14 mouse cellular contexts compared by ENCODE assay signal in the genomic region with DNA sequence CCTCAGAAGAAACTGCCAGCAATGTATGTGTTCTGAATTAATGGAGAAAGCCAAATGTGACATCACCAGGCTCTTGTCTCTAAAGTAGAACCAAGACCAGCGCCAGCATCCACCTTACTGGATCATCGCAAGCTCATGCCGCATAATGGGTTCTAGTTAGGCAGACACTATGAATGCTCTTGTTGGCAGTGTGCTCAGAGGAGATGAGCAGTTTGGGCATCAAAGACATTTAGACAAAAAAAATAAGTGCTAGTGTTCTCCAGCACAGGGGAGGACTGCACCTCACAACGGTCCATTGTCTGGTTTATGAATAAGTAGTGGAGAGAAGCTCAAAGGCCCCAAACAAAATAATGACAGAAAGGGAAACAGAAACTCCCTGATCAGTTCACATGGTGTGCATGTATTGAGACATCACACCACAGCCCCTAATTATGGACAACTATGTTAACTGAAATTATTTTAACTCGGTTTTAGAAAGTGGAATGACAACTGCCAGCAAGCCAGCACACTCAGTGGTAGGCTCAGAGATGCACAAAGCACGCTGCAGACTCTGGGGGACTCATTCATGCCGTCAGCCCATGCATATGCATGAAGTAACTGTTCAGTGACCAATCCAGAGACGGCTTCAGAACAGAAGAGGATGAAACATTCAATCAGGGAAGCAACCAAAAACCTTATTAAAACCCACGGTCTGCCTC. TPM values are rescaled to one million over a fixed set of nuclear protein-coding genes. Genes with fewer than 3 reads are reported as not detected.
DNase-seq lines count a peak whose midpoint lies in the region; ATAC-seq and TF ChIP-seq lines count a peak whose summit lies in the region.
"Had no signal": no experiment of that assay in that cellular context is flagged by ENCODE, and none has a peak within 500 bp of the region (broad histone marks: within the 10 kb centered on the region; RNA-seq: fewer than 3 reads in every experiment).

No protein-coding gene starts in this region.

- intact Hi-C loops in left cerebral cortex, adult 2 months (cut with DNase I): no loop called here

- 37% methylated on average over 9 of the region's 9 CpGs for WGBS in hindbrain, embryonic 10.5 days
- WGBS in midbrain, embryonic 15.5 days: 18% methylated on average over 9 of the region's 9 CpGs

- no peak overlapping the region for H3K4me2 ChIP-seq in midbrain, embryonic 15.5 days
- H3K4me2 ChIP-seq: embryonic facial prominence, embryonic 15.5 days; heart, embryonic 15.5 days had no signal

- H3K4me3 ChIP-seq in left cerebral cortex, adult 2 months: no peak overlapping the region
- peak overlapping the region; percentile 18 for H3K4me3 ChIP-seq in hindbrain, embryonic 10.5 days
- H3K4me3 ChIP-seq in midbrain, embryonic 15.5 days: no peak overlapping the region
- H3K4me3 ChIP-seq: embryonic facial prominence, embryonic 15.5 days; heart, embryonic 15.5 days had no signal

- H3K36me3 ChIP-seq in hindbrain, embryonic 10.5 days: no peaks in the 10 kb centered on the region
- H3K36me3 ChIP-seq in midbrain, embryonic 15.5 days (replicated peaks): no peaks in the 10 kb centered on the region
- H3K36me3 ChIP-seq: embryonic facial prominence, embryonic 15.5 days; heart, embryonic 15.5 days had no signal

- no peak for DNase-seq in left cerebral cortex, adult 2 months (ENCODE audit: extremely low spot score in 1 of 2, low spot score in 2 of 2)
- DNase-seq in left cerebral cortex, adult 8-10 months (ENCODE audit: low spot score in 2 of 2): no peak
- peak; percentile 64 for DNase-seq in embryo, embryonic 10.5 days (ENCODE audit: low spot score)
- DNase-seq in hindbrain, embryonic 10.5 days (ENCODE audit: low spot score): peak; percentile 55
- no peak for DNase-seq in adrenal gland, postnatal 36 days
- no peak for DNase-seq in B cell, adult 2 months
- DNase-seq: adrenal gland, postnatal 25 days; kidney, adult 11 months; lung, postnatal 36 days had no signal

- H3K27ac ChIP-seq in left cerebral cortex, adult 2 months: peak overlapping the region; percentile 30; the same call in 1 of the 2 replicates
- peak overlapping the region; percentile 86 for H3K27ac ChIP-seq in hindbrain, embryonic 10.5 days
- peak overlapping the region; percentile 71 for H3K27ac ChIP-seq in midbrain, embryonic 15.5 days
- H3K27ac ChIP-seq: embryonic facial prominence, embryonic 15.5 days; heart, embryonic 15.5 days had no signal

- no peak overlapping the region for H3K9ac ChIP-seq in midbrain, embryonic 15.5 days
- H3K9ac ChIP-seq: embryonic facial prominence, embryonic 15.5 days; heart, embryonic 15.5 days had no signal

- no peaks in the 10 kb centered on the region for H3K9me3 ChIP-seq in hindbrain, embryonic 10.5 days
- H3K9me3 ChIP-seq in midbrain, embryonic 15.5 days: no peaks in the 10 kb centered on the region
- H3K9me3 ChIP-seq: embryonic facial prominence, embryonic 15.5 days; heart, embryonic 15.5 days had no signal

- peak; percentile 96 for ATAC-seq in midbrain, embryonic 15.5 days (replicated peaks)
- no peak for ATAC-seq in megakaryocyte progenitor cell, adult 5-6 weeks (replicated peaks; ENCODE audit: poor library complexity)
- ATAC-seq: CD4-positive, CD25-positive, alpha-beta regulatory T cell, adult 4 months had no signal

- TF ChIP-seq CTCF in left cerebral cortex, adult 2 months (IDR thresholded peaks at IDR 0.05): no peak

- no peaks in the 10 kb centered on the region for H3K27me3 ChIP-seq in hindbrain, embryonic 10.5 days (ENCODE audit: insufficient read depth, poor library complexity, severe bottlenecking)
- no peaks in the 10 kb centered on the region for H3K27me3 ChIP-seq in midbrain, embryonic 15.5 days (replicated peaks)
- H3K27me3 ChIP-seq: embryonic facial prominence, embryonic 15.5 days; heart, embryonic 15.5 days had no signal

- peaks cover 41% of the 10 kb centered on the region for H3K4me1 ChIP-seq in hindbrain, embryonic 10.5 days (replicated peaks)
- peaks cover 31% of the 10 kb centered on the region for H3K4me1 ChIP-seq in midbrain, embryonic 15.5 days

RNA-seq across cellular contexts. Expression of gene Cpeb4, which starts 25.1 kb away (rescaled TPM):
- total RNA-seq in left cerebral cortex, adult 2 months (2021): 100 to 1,000 TPM; 159 to 169 TPM
- total RNA-seq in left cerebral cortex, adult 8-10 months (2022): 100 to 1,000 TPM; 139 to 172 (median 151) TPM
- polyA plus RNA-seq in hindbrain, embryonic 10.5 days (2016; fragmentation: Nextera tagmentation; extraction: Ambion mirVana): 5.4 and 6.0 TPM in 2 replicates
- polyA plus RNA-seq in midbrain, embryonic 15.5 days (2015; fragmentation: Nextera tagmentation; extraction: Ambion mirVana): 16.5 and 17.3 TPM in 2 replicates
- 100 to 1,000 TPM; 136 to 373 TPM for total RNA-seq in adrenal gland, postnatal 36 days (2021)
- 9.4 and 15.3 TPM in 2 replicates for total RNA-seq in megakaryocyte progenitor cell, adult 5-6 weeks (2015)
- 7.7 and 8.3 TPM in 2 replicates for total RNA-seq in megakaryocyte progenitor cell, adult 5-6 weeks (2017)

Comparison
In these comparisons a context has a peak if more than half of its experiments do, and no peak if none do; other contexts are left out.
1. DNase-seq: peak in embryo, embryonic 10.5 days (single experiment) and hindbrain, embryonic 10.5 days (single experiment); none in left cerebral cortex, adult 2 months (0 of 2), left cerebral cortex, adult 8-10 months (0 of 2), adrenal gland, postnatal 36 days (0 of 2) and B cell, adult 2 months (0 of 2).
2. H3K27ac ChIP-seq: peak in every context shown above with its lines; median percentile 86 in hindbrain, embryonic 10.5 days; 71 in midbrain, embryonic 15.5 days; 30 in left cerebral cortex, adult 2 months.
3. RNA of gene Cpeb4, which starts 25.1 kb away (total RNA-seq): 136 to 373 TPM in adrenal gland, postnatal 36 days, 159 to 169 TPM in left cerebral cortex, adult 2 months and 139 to 172 TPM in left cerebral cortex, adult 8-10 months; 7.7 to 15.3 TPM in megakaryocyte progenitor cell, adult 5-6 weeks; every median in the first group is over 4 times any median in the second.